Comparison of ENCODE assay signal across 16 mouse cellular contexts in genomic region chr4:107217574-107217973, GRCm38 (mm10). TPM values are rescaled to one million over a fixed set of nuclear protein-coding genes. Genes with fewer than 3 reads are reported as not detected.
DNase-seq lines count a peak whose midpoint lies in the region; ATAC-seq lines count a peak whose summit lies in the region.
"Had no signal": no experiment of that assay in that cellular context is flagged by ENCODE, and none has a peak within 500 bp of the region (broad histone marks: within the 10 kb centered on the region; RNA-seq: fewer than 3 reads in every experiment).

No protein-coding gene starts in this region.

- 0 out of 2 replicates have a peak, but pooled peaks cover 5% of the 10 kb centered on the region for H3K4me1 ChIP-seq in kidney, embryonic 15.5 days
- H3K4me1 ChIP-seq: forebrain, embryonic 12.5 days; neural tube, embryonic 15.5 days had no signal

- H3K9ac ChIP-seq in kidney, embryonic 15.5 days, result no peak overlapping the region
- H3K9ac ChIP-seq: forebrain, embryonic 12.5 days; neural tube, embryonic 15.5 days had no signal

- 81% methylated on average over 9 of the region's 9 CpGs for WGBS in kidney, embryonic 15.5 days

- H3K27ac ChIP-seq in kidney, embryonic 15.5 days, result no peak overlapping the region
- H3K27ac ChIP-seq: forebrain, embryonic 12.5 days; neural tube, embryonic 15.5 days had no signal

- H3K4me2 ChIP-seq in kidney, embryonic 15.5 days, result no peak overlapping the region
- H3K4me2 ChIP-seq: forebrain, embryonic 12.5 days; neural tube, embryonic 15.5 days had no signal

- ATAC-seq in kidney, embryonic 15.5 days (replicated peaks; ENCODE audit: low FRiP score), result 0 out of 2 replicates have a peak, but pooled peaks have one; percentile 62
- ATAC-seq in erythroid progenitor cell, adult 5-6 weeks (replicated peaks; ENCODE audit: low FRiP score, poor library complexity, severe bottlenecking), result peak; percentile 93

- no peaks in the 10 kb centered on the region for H3K9me3 ChIP-seq in kidney, embryonic 15.5 days (replicated peaks)
- H3K9me3 ChIP-seq: forebrain, embryonic 12.5 days; megakaryocyte, embryonic 14.5 days; neural tube, embryonic 15.5 days had no signal

- H3K4me3 ChIP-seq in kidney, embryonic 15.5 days (replicated peaks), result no peak overlapping the region
- H3K4me3 ChIP-seq: forebrain, embryonic 12.5 days; megakaryocyte, embryonic 14.5 days; neural tube, embryonic 15.5 days had no signal

- no peaks in the 10 kb centered on the region for H3K27me3 ChIP-seq in kidney, embryonic 15.5 days
- H3K27me3 ChIP-seq: forebrain, embryonic 12.5 days; neural tube, embryonic 15.5 days had no signal

- no peak for DNase-seq in kidney, postnatal 4 days
- DNase-seq in adrenal gland, postnatal 14 days, result peak; percentile 76
- peak; percentile 42 to 52 for DNase-seq in spleen, postnatal 14 days (ENCODE audit: low spot score in 2 of 2)
- no peak for DNase-seq in urinary bladder, adult 18-20 months (ENCODE audit: low spot score in 2 of 2)
- DNase-seq in cerebellum, postnatal 25 days, result no peak
- no peak for DNase-seq in MN1 (ENCODE audit: low spot score)
- DNase-seq: cerebellum, postnatal 14 days; gastrocnemius, postnatal 36 days; kidney, postnatal 14 days had no signal

- H3K36me3 ChIP-seq in kidney, embryonic 15.5 days, result no peaks in the 10 kb centered on the region
- H3K36me3 ChIP-seq: forebrain, embryonic 12.5 days; neural tube, embryonic 15.5 days had no signal

RNA-seq across cellular contexts. Expression of gene Ldlrad1, which starts 8.6 kb away (rescaled TPM):
- not detected in 2 replicates for polyA plus RNA-seq in kidney, embryonic 15.5 days (2015; fragmentation: Nextera tagmentation; extraction: Ambion mirVana)
- not detected in 2 replicates for total RNA-seq in adrenal gland, postnatal 14 days (2021)
- total RNA-seq in erythroid progenitor cell, adult 5-6 weeks (2015; ENCODE audit: low replicate concordance), result not detected in 2 replicates
- total RNA-seq in erythroid progenitor cell, adult 5-6 weeks (2017; ENCODE audit: low replicate concordance), result 3.2 TPM in 1 of 2 replicates, not detected in the other
- total RNA-seq: gastrocnemius, postnatal 36 days; left cerebral cortex, postnatal 25 days had no signal
- polyA plus RNA-seq: forebrain, embryonic 12.5 days; hindbrain, embryonic 11.5 days; neural tube, embryonic 15.5 days had no signal

RNA-seq across cellular contexts. Expression of gene Lrrc42, which starts 35.8 kb away (rescaled TPM):
- polyA plus RNA-seq in kidney, embryonic 15.5 days (2015; fragmentation: Nextera tagmentation; extraction: Ambion mirVana), result 97.1 and 99.9 TPM in 2 replicates
- 28.2 and 32.3 TPM in 2 replicates for total RNA-seq in adrenal gland, postnatal 14 days (2021)
- total RNA-seq in erythroid progenitor cell, adult 5-6 weeks (2015; ENCODE audit: low replicate concordance), result 8.4 and 15.9 TPM in 2 replicates
- total RNA-seq in erythroid progenitor cell, adult 5-6 weeks (2017; ENCODE audit: low replicate concordance), result 8.2 and 22.2 TPM in 2 replicates

RNA-seq across cellular contexts. Expression of gene Hspb11, which starts 35.8 kb away (rescaled TPM):
- 40.4 and 40.8 TPM in 2 replicates for polyA plus RNA-seq in kidney, embryonic 15.5 days (2015; fragmentation: Nextera tagmentation; extraction: Ambion mirVana)
- total RNA-seq in adrenal gland, postnatal 14 days (2021), result 22.4 and 22.6 TPM in 2 replicates
- total RNA-seq in erythroid progenitor cell, adult 5-6 weeks (2015; ENCODE audit: low replicate concordance), result 1.3 and 3.6 TPM in 2 replicates
- 5.0 and 11.8 TPM in 2 replicates for total RNA-seq in erythroid progenitor cell, adult 5-6 weeks (2017; ENCODE audit: low replicate concordance)

RNA-seq across cellular contexts. Expression of gene Tceanc2, which starts 38.7 kb away (rescaled TPM):
- 26.9 and 32.1 TPM in 2 replicates for polyA plus RNA-seq in kidney, embryonic 15.5 days (2015; fragmentation: Nextera tagmentation; extraction: Ambion mirVana)
- 27.9 and 31.3 TPM in 2 replicates for total RNA-seq in adrenal gland, postnatal 14 days (2021)
- 13.4 and 14.4 TPM in 2 replicates for total RNA-seq in erythroid progenitor cell, adult 5-6 weeks (2015; ENCODE audit: low replicate concordance)
- total RNA-seq in erythroid progenitor cell, adult 5-6 weeks (2017; ENCODE audit: low replicate concordance), result 7.6 and 48.4 TPM in 2 replicates

RNA-seq across cellular contexts. Expression of gene Tmem59, which starts 39.4 kb away (rescaled TPM):
- 455 and 483 TPM in 2 replicates for polyA plus RNA-seq in kidney, embryonic 15.5 days (2015; fragmentation: Nextera tagmentation; extraction: Ambion mirVana)
- total RNA-seq in adrenal gland, postnatal 14 days (2021), result 261 and 291 TPM in 2 replicates
- total RNA-seq in erythroid progenitor cell, adult 5-6 weeks (2015; ENCODE audit: low replicate concordance), result 181 and 214 TPM in 2 replicates
- total RNA-seq in erythroid progenitor cell, adult 5-6 weeks (2017; ENCODE audit: low replicate concordance), result 134 and 191 TPM in 2 replicates

Comparison
In these comparisons a context has a peak if more than half of its experiments do, and no peak if none do; other contexts are left out.
1. DNase-seq: peak in adrenal gland, postnatal 14 days (single experiment) and spleen, postnatal 14 days (2 of 2); none in kidney, postnatal 4 days (0 of 2), urinary bladder, adult 18-20 months (0 of 2), cerebellum, postnatal 25 days (0 of 2) and MN1 (single experiment).